Mouse (Mus musculus) liver, postnatal 0 days (tissue): Measurements from ENCODE around the gene Tunar. TPM values are rescaled to one million over a fixed set of nuclear protein-coding genes. Genes with fewer than 3 reads are reported as not detected.

Experiments
- ATAC-seq: fragments of 200-750 bp; cut with Nextera tagmentation; 2 replicates; pipeline ENCODE4 v1.8.0; 2017; ENCODE audit warnings: mild to moderate bottlenecking, moderate library complexity
- DNase-seq: peaks from one replicate; pipeline ENCODE4 v3.0.0-alpha.2; 2016
- H3K27ac ChIP-seq: fragments of 300-500 bp; sonication (generic); 2 replicates; pipeline ENCODE4 v1.5.1; 2014; ENCODE audit warnings: antibody characterized with exemption, moderate library complexity, mild to moderate bottlenecking, low read depth
- H3K27me3 ChIP-seq: fragments of 300-500 bp; sonication (generic); 2 replicates; pipeline ENCODE4 v1.6.1; 2014; ENCODE audit warnings: low read length, control low read depth, mixed read lengths; ENCODE audit not compliant: insufficient read depth
- H3K36me3 ChIP-seq: fragments of 300-500 bp; sonication (generic); replicated peaks from 2 replicates; pipeline ENCODE4 v1.6.1; 2014; ENCODE audit warnings: mild to moderate bottlenecking, control low read depth, low read length, moderate library complexity, mixed read lengths; ENCODE audit not compliant: insufficient read depth
- H3K4me1 ChIP-seq: fragments of 300-500 bp; sonication (generic); 2 replicates; pipeline ENCODE4 v1.6.1; 2014; ENCODE audit warnings: antibody characterized with exemption, mild to moderate bottlenecking, control low read depth; ENCODE audit not compliant: insufficient read depth
- H3K4me2 ChIP-seq: fragments of 300-500 bp; sonication (generic); 2 replicates; pipeline ENCODE4 v1.6.1; 2014; ENCODE audit warnings: low read depth, mild to moderate bottlenecking, low read length, moderate library complexity, mixed read lengths
- H3K4me3 ChIP-seq: fragments of 300-500 bp; sonication (generic); 2 replicates; pipeline ENCODE4 v1.5.1; 2014; ENCODE audit warnings: low read depth, low read length
- H3K9ac ChIP-seq: fragments of 300-500 bp; sonication (generic); replicated peaks from 2 replicates; pipeline ENCODE4 v1.6.1; 2014; ENCODE audit warnings: mild to moderate bottlenecking, moderate library complexity
- H3K9me3 ChIP-seq: fragments of 300-500 bp; sonication (generic); 2 replicates; pipeline ENCODE4 v1.6.1; 2016; ENCODE audit warnings: mild to moderate bottlenecking, control low read depth, low read length, mixed read lengths
- CTCF ChIP-seq: sonication (generic); IDR thresholded peaks from 2 replicates; pipeline ENCODE4 v1.5.1; 2016; ENCODE audit warnings: antibody characterized with exemption, low read depth
- EP300 ChIP-seq: IDR thresholded peaks from 2 replicates; pipeline ENCODE4 v1.6.1; 2016; ENCODE audit warnings: antibody characterized with exemption, low read depth, mild to moderate bottlenecking
- WGBS: fragments of 180-500 bp; shearing (Covaris S2); extraction: QIAGEN DNeasy Blood & Tissue Kit; methylation state at CpG from one replicate; pipeline ENCODE4 v1.1.7; 2014; ENCODE audit not compliant: insufficient replicate concordance; 5-methylcytosine and 5-hydroxymethylcytosine counted together
- polyA plus RNA-seq: library from polyadenylated mRNA; unstranded; fragments of >200 nt; fragmentation: Nextera tagmentation; extraction: Ambion mirVana; gene quantifications from 2 replicates; pipeline ENCODE4 v1.2.1, GENCODE M21; 2015

Tunar gene
- polyA plus RNA-seq, result not detected in 2 replicates

- 68% methylated on average over 2 of the region's 2 CpGs for WGBS
- H3K4me2 ChIP-seq, result no peak within 1 kb of the TSS
Observed at GRCm38 (mm10) chr12:105333570-105333969, at the start of gene Tunar. Gene Tunar (plus strand): TSS chr12:105333870.

DNA sequence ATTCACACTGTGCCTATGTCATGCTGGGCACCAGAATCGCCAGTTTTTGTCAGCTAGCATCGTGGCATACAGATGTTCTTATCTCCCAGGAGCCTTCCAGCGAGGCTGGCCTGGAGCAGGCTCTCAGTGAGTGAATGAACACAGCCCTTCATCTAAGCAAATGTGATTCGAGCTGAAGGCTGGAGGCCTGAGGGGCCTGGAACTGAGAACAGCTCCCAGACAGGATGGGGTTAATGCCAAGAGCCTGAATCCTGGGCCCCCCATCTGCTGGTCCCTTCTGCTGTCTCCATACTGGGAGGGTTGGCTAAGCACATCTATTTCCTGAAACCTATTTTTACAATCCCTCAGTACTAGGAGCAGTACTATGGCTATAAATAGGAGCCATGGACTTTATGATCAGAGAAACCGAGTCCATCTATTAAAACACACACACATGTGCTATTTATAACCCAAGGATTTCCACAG lies 21.1 kb upstream of the Tunar start:
- Histone ChIP-seq H3K4me2 (no peak overlapping the region), H3K4me3 (no peak overlapping the region), H3K4me1 (no peaks in the 10 kb centered on the region), H3K9ac (no peak overlapping the region), H3K36me3 (no peaks in the 10 kb centered on the region), H3K9me3 (no peaks in the 10 kb centered on the region; the same call in 1 of the 2 replicates), H3K27ac (no peak overlapping the region), H3K27me3 (no peaks in the 10 kb centered on the region)
- DNase-seq (no peak), ATAC-seq (no peak)
- TF ChIP-seq EP300 (no peak), CTCF (no peak)
- WGBS, result 61% methylated on average over 5 of the region's 5 CpGs

More at GRCm38 (mm10) chr12:105333570-105333969, at the start of gene Tunar:
- H3K27ac ChIP-seq, result no peak within 1 kb of the TSS
- H3K4me1 ChIP-seq, result no peaks in the 10 kb centered on the region
- H3K36me3 ChIP-seq, result no peaks in the 10 kb centered on the region
- peaks cover 31% of the 10 kb centered on the region for H3K27me3 ChIP-seq
- no peaks in the 10 kb centered on the region for H3K9me3 ChIP-seq
- no peak for ATAC-seq
- no peak for TF ChIP-seq EP300
- no peak for TF ChIP-seq CTCF
- no peak within 1 kb of the TSS for H3K9ac ChIP-seq
- no peak within 1 kb of the TSS for H3K4me3 ChIP-seq
- no peak for DNase-seq

GRCm38 (mm10) chr12:105314328-105314727 lies 19.3 kb upstream of the Tunar start:
- ATAC-seq (no peak), DNase-seq (no peak)
- no peak for TF ChIP-seq EP300
- TF ChIP-seq CTCF, result no peak
- no peak overlapping the region for H3K27ac ChIP-seq
- H3K4me3 ChIP-seq, result no peak overlapping the region
- H3K4me1 ChIP-seq, result no peaks in the 10 kb centered on the region
- no peaks in the 10 kb centered on the region for H3K27me3 ChIP-seq
- H3K9ac ChIP-seq, result no peak overlapping the region
- no peaks in the 10 kb centered on the region for H3K36me3 ChIP-seq
- 82% methylated on average over 1 of the region's 1 CpGs for WGBS
- H3K9me3 ChIP-seq, result no peaks in the 10 kb centered on the region; the same call in 1 of the 2 replicates
- no peak overlapping the region for H3K4me2 ChIP-seq

GRCm38 (mm10) chr12:105322160-105322559 lies 11.5 kb upstream of the Tunar start:
- Histone ChIP-seq H3K9me3 (no peaks in the 10 kb centered on the region), H3K27ac (no peak overlapping the region), H3K4me1 (no peaks in the 10 kb centered on the region), H3K4me2 (no peak overlapping the region), H3K36me3 (no peaks in the 10 kb centered on the region), H3K4me3 (no peak overlapping the region), H3K9ac (no peak overlapping the region), H3K27me3 (no peaks in the 10 kb centered on the region)
- 18% methylated on average over 6 of the region's 6 CpGs for WGBS
- TF ChIP-seq EP300 (no peak), CTCF (no peak)
- ATAC-seq (no peak), DNase-seq (no peak)

DNA sequence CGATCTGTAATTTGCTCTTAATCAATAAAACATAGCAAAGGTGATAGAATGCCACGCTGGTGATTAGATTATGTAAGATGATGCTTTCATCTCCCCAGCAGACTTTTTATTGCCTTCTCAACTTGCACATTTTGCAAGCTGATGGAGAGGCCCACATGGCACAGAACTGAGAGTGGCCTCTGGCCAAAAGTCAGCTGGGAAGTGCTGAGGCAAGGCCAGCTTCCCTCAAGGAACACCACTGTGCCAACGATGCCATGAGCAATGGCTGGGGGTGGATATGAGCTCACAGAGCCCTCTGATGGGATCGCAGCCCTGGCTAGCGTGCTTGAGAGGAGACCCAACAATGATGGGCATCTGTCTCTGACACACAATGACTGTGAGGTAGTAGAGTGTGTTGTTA lies 6.6 kb upstream of the Tunar start:
- no peaks in the 10 kb centered on the region for H3K4me1 ChIP-seq
- no peak overlapping the region for H3K4me3 ChIP-seq
- WGBS, result 64% methylated on average over 5 of the region's 5 CpGs
- no peak overlapping the region for H3K4me2 ChIP-seq
- TF ChIP-seq EP300 (no peak), CTCF (no peak)
- no peaks in the 10 kb centered on the region for H3K9me3 ChIP-seq
- no peaks in the 10 kb centered on the region for H3K36me3 ChIP-seq
- no peak overlapping the region for H3K27ac ChIP-seq
- DNase-seq, result no peak
- H3K9ac ChIP-seq, result no peak overlapping the region
- no peaks in the 10 kb centered on the region for H3K27me3 ChIP-seq
- no peak for ATAC-seq

GRCm38 (mm10) chr12:105328396-105328795 lies 5.3 kb upstream of the Tunar start:
- no peaks in the 10 kb centered on the region for H3K4me1 ChIP-seq
- no peaks in the 10 kb centered on the region for H3K9me3 ChIP-seq
- H3K4me2 ChIP-seq, result no peak overlapping the region
- no peak overlapping the region for H3K4me3 ChIP-seq
- ATAC-seq (no peak), DNase-seq (no peak)
- WGBS, result 64% methylated on average over 11 of the region's 11 CpGs
- H3K9ac ChIP-seq, result no peak overlapping the region
- H3K27ac ChIP-seq, result no peak overlapping the region
- no peaks in the 10 kb centered on the region for H3K36me3 ChIP-seq
- no peaks in the 10 kb centered on the region for H3K27me3 ChIP-seq
- no peak for TF ChIP-seq EP300
- no peak for TF ChIP-seq CTCF

DNA sequence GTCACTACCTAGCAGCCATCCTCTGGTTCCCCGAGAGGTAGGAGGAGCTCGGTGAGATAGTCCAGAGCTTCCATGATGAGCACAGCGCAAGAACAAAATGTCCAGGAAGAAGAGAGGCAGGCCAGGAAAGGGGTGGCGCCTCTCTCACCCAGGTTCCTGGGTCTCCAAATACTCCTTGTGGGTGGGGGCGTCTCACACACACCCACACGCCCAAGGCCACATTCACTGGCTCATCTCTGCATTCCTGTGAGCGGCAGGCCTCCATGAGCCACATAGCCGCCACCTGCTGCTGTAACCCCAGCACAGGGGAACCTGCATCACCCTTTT lies 2.4 kb downstream of the Tunar start:
- DNase-seq, result no peak
- H3K4me2 ChIP-seq, result no peak overlapping the region
- no peaks in the 10 kb centered on the region for H3K36me3 ChIP-seq
- no peak overlapping the region for H3K4me3 ChIP-seq
- H3K4me1 ChIP-seq, result no peaks in the 10 kb centered on the region
- ATAC-seq, result no peak
- peaks cover 34% of the 10 kb centered on the region for H3K27me3 ChIP-seq
- TF ChIP-seq CTCF (no peak), EP300 (no peak)
- 26% methylated on average over 8 of the region's 8 CpGs for WGBS
- H3K9me3 ChIP-seq, result no peaks in the 10 kb centered on the region
- no peak overlapping the region for H3K9ac ChIP-seq
- H3K27ac ChIP-seq, result no peak overlapping the region
